Mouse (Mus musculus) lung, adult 2 months (tissue): ENCODE results near the gene Gm7030.

Source experiments
- CTCF ChIP-seq: fragments of 200-500 bp; IDR thresholded peaks from 2 replicates; pipeline ENCODE4 v1.5.1; 2011; ENCODE audit warnings: mild to moderate bottlenecking, low read length, control low read depth; ENCODE audit not compliant: insufficient read depth
- POLR2A ChIP-seq: fragments of 200-500 bp; IDR thresholded peaks from 2 replicates; pipeline ENCODE4 v1.6.1; 2011; ENCODE audit warnings: low read depth, mild to moderate bottlenecking, control low read depth, low read length, borderline replicate concordance; ENCODE audit errors: extremely low read depth

DNA sequence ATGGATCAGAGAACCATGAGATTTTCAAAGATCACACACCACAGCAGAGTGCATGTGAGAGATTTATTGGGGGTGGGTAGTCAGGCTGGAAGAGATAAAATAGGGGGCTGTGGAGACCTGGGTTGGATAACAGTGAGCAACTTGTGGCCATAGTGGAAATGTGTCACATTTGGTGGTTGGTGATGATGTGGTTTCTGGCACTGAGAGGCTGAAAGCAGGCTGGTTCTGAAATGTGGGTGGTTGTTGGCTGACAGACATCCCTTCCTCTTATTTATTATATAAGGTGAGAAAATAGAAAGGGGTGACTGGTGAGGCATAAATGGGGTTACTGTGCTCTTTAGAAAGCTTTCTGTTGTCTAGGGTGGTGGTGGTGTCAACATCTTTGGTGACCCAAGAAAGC lies 40.5 kb upstream of the Gm7030 start:
- TF ChIP-seq POLR2A = no peak
- TF ChIP-seq CTCF = no peak
